Mouse (Mus musculus) left cerebral cortex, adult 9 months (tissue): ENCODE data around the gene Fam169b.
"Not testable (repeated sequence)": the region's sequence is repeated elsewhere in the genome, so short reads cannot be mapped to it uniquely, and the experiment has no call there.

Source experiments
- DNase-seq, 2 experiments: peaks; one replicate each; pipeline ENCODE4 v3.0.0; 2022; ENCODE audit warnings: low spot score in 2 of 2

Fam169b gene

GRCm38 (mm10) chr7:68264028-68264453 lies 9.6 kb upstream of the Fam169b start, which contains the start of gene Pgpep1l:
Gene Pgpep1l, minus strand, starts transcription at chr7:68264233.
- no peak for DNase-seq

DNA sequence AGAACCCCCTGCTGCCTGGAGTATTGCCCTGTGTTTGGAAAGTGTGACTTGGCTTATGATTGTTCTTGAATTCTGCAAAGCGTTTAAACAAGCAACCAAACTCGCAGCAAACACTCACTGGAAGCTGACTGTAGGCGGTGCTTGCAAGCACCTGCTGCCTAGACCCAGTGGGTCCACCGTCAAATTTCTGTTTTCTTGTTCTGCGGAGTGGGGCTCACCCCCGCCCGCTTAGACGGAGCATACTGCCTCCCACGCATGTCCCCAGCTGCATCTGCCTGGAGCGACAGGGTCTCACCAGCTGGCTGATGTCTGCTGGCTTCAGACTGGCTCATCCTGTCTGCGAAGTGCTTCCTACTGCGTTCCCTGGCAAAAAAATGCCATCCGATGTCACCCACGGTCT lies 9.1 kb upstream of the Fam169b start:
- peak; percentile 63 to 72 for DNase-seq

DNA sequence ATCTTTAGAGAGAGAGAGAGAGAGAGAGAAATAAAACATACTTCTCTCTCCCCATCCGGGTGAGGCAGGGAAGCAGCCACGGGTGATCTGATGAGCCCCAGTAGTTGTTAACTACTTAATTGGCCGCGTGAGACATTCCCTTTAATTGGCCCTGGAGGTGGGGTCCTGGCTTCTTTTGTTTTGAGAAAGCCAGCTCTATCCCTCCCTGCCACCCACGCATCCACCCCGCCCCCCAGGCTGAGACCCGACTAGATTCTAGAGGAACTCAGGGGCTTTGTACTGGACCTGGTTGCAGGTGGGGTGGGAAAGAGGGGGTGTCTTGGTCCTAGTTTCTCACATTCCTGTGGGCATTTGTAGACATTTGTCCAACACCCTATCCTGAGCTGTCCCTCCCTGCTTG lies 8.2 kb upstream of the Fam169b start:
- no peak for DNase-seq

DNA sequence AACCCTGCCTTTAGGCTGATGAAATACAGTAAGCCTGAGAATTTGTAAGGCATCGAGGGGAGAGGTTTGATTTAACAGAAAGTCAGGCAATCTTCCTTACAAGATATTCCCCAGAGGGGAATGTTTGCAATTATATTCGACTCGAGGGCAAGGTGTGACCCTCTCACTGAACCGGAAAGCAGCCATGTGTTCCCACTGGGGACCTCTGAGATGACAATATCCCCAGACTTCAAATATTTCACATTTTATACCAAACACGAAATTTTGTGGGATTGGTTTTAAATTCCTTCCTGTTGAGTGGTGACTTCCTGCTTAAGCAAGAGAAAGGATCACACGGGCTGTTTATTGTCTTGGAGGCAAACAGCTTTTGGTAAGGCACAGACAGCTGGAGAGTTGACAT lies 6.9 kb upstream of the Fam169b start:
- DNase-seq, result no peak

DNA sequence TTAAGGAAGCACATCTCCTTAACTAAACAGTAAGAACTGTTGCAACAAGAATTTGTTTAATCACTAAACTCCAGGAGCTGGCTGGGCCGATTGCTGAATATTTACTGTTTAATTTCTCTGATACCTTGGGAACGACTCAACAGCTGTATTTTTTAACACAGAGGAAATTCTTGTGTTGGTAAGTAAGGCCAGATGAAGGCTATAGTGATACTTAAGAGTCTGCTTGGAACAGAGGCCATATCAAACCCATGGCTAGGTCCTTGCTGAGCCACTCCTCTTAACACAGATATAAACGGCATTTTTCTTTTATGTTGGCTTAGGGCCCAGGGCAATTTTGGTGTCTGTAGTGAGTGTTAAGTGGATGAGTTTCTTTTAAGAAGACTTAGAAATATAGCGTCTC lies 3.1 kb upstream of the Fam169b start:
- DNase-seq, result no peak

GRCm38 (mm10) chr7:68271816-68272215 lies 1.8 kb upstream of the Fam169b start:
- no peak for DNase-seq

- DNase-seq, result no peak
Observed at GRCm38 (mm10) chr7:68272607-68273006, 1.0 kb upstream of the Fam169b start.

DNA sequence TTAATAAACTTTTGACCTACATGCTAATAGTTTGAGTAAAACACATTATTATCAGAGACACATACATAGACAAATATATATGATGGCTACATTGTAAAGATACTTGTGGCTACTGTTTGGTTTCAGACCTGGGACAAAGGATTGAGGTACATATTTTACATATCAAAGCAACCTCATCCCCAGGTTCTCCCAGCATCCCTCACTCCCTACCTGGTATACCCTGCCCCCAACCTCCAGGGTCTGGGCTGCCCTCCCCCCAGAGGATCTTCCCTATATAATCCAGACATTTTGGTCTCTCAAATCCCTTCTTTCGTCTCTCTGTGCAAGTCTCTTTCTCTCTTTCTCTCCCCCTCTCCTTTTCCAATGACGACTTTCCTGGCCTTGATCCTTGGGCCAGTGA lies 579 bp downstream of the Fam169b start:
- DNase-seq, result no peak

GRCm38 (mm10) chr7:68274951-68275350 lies 1.3 kb downstream of the Fam169b start:
- no peak for DNase-seq

DNA sequence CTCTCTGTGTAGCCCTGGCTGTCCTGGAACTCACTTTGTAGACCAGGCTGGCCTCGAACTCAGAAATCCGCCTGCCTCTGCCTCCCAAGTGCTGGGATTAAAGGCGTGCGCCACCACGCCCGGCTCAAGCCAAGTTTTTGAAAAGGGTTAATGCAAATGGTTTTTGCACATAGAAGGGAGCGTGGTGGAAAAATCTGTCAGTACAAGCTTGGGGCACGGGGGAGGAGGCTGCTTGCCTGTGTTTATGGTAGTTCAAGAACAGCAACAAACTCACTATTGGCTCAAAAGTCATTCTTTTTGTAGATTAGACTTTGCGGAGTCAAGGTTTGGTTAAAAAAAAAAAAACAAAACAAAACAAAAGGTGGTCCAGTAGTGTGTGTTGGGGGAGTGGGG lies 1.8 kb downstream of the Fam169b start:
- DNase-seq, result not testable (repeated sequence)

- no peak for DNase-seq
Observed at GRCm38 (mm10) chr7:68275838-68276731, 2.4 kb downstream of the Fam169b start.

DNA sequence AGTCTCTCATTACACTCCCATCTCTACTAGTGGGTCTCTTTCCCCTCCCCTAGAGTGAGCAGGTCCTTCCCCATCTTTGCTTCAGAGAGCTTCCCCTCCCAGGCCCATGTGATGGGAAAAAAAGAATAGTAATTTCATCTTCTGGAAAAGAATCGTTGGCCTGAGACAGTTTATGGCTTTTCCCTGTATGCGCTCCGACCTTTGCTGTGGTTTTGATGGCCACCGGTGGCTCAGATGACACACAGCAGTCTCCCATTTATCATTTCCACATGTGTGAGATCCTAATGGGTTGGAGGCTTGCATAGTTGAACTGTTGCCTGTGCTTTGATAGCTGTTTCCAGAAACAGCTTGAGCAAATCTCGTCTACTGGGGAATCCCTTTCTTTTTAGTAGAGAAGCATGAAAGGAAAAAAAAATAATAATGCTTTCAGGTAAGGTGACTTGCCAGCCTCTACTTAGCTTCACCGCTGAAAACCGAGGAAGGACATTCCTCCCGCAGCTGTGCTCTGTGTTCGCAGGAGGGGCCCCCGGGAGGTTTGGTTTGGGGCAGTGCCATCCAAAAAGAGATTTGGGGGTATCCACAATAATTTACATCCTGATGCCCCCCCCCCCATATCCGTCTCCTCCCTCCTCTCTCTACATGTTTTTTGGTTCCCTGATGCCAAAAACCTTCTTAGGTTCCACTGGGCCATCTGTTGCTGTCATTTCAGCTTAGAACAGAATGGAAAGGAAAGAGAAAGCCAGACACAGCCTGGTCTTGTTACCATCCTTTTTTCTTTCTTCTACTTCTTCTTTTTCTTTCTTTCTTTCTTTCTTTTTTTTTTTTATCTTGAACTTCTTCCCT lies 3.6 kb downstream of the Fam169b start:
- no peak for DNase-seq

DNA sequence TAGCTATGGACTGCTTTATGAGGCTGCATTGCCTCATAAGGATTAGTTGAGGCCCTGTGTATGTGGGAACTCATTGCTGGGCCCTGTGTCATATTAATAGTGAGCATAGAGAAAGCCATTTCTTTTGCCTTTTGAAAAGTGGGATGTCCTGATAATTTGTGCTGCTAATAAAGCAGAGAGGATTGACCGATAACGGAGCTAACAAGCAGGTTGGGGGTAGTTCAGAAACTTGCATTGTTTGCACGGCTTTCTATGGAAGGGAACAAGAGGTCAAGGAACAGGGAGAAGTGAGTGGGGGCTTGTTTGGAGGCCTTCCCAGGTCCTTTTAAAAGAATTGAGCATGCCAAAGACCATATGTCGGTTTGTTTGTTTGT lies 4.2 kb downstream of the Fam169b start:
- DNase-seq, result no peak

DNA sequence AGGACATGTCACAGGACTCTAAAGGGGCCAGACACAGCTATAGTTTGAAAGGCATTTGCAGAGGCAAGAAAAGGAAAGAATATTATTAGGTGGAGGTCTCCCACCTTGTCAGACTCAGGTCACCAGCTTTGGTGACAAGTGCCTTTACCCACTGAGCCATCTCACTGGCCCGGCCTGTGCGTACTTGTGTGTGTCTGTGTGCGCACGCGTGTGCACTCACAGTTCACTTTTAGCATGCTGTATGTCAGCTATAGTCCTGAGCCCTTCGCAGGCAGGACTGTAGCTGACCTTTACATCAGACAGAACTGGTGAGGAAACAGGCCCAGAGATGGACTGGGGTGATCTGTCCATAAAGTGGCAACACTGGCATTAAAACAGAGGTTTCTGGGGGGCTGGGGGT lies 4.7 kb downstream of the Fam169b start:
- no peak for DNase-seq

- no peak for DNase-seq
Observed at GRCm38 (mm10) chr7:68278908-68279307, 5.3 kb downstream of the Fam169b start.

- DNase-seq, result no peak
Observed at GRCm38 (mm10) chr7:68279481-68279880, 5.8 kb downstream of the Fam169b start.

GRCm38 (mm10) chr7:68280352-68280869 lies 6.8 kb downstream of the Fam169b start:
- DNase-seq, result no peak

DNA sequence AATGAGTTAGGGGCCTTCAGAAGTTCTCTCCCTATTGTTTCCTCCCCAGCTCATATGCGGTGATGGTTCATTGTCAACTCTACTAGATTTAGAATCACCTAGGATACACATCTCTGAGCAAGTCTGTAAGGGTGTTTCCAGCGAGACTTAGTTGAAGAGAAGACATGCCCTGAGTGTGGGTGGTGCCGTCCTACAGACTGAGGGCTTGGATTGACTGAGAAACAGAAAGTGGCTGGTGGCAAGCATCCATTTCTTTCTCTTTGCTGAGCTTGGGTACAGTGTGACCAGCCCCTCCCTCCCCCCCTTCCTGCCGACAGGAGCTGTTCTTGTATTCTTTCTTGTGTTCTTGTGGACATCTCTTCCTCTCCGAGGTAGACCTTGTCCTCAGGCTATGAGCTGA lies 7.7 kb downstream of the Fam169b start:
- no peak for DNase-seq

DNA sequence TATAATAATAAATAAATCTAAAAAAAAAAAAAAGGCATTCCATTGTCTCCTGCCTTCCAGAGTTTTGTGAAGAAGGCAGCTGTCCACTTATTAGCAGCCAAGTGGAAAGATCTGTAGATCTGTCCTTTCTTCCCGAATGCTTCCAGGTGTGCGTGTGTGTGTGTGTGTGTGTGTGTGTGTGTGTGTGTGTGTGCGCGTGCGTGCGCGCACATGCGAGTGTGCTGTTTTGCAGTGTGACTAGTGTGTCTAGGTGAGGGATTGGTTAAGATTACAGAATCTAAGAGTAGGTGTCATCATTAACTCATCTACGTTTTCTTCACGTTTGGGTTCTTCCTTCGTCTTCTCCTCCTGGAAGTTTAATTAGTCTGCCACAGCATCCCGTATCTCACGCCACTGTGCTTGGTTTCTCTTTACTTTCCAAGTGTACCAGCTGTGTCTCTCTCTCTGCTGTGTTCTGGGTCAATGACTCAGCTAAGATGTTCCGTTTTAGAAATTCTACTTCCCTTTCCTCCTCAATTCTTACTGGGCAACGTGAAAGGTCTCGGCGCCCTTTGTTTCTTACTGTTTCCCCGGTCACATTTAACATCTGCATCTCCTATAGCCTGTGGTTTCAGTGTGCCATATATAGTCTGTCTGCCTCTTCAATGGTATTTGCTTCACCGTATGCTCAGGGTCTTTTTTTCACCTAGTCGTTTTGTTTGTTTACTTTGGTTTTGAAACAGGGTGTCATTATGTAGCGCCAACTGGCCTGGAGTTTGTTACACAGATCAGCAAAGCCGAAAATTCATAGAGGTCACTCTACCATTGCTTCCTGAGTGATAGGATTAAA lies 8.9 kb downstream of the Fam169b start:
- no peak for DNase-seq

- DNase-seq, result not testable (repeated sequence)
Observed at GRCm38 (mm10) chr7:68283133-68283520, 9.5 kb downstream of the Fam169b start.

DNA sequence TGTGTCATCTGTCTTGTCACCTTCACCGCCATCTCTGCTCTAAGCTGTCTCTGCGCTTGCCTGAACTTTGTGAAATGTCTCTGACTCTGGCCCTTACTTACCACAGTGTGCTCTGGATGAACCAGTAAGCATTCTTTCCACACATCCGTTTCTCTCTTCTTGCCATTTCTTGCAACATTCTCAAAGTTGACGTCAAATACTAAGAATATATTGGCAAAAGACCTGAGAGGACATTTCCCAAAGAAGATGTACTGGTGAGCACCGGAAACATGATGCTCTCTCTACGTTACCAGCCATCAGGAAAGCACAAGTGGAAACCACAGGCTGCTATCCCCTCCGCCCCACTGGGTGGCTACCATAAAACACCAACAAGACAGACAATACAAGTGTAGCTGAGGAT lies 10.1 kb downstream of the Fam169b start:
- DNase-seq, result no peak

DNA sequence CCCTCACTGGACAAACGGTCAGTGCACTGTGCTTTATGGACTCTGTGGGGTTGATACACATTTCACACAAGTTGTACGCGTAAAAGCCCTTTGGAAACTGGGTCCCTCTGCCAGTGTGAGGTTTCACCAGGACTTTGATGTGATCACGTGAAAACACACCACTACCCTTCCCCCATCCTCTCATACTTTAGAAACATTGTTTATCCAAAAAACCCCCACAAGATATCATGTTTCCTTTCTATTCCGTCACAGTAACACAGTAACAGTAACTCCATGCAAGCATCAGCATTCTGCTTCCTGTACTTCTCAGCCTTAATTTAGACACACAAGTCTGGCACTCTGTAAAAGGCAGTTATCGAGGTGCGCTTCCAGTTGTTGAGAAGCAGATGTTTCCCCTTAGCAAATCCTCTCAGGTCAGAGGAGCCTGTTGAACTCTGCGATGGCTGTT lies 12.2 kb downstream of the Fam169b start:
- DNase-seq, result no peak
